Mouse (Mus musculus) ovary, adult 18-20 months (tissue): ENCODE results near the gene Icmt.
A peak's percentile ranks its signal among the peaks of the same experiment; 100 is the strongest.

Experiments
- DNase-seq: peaks from one replicate; pipeline ENCODE4 v3.0.0; 2022; ENCODE audit warnings: low spot score, mixed read lengths

Icmt gene

GRCm38 (mm10) chr4:152339293-152339790, 42.3 kb downstream of the Icmt start:
- no peak for DNase-seq

- no peak for DNase-seq
These were observed 43.7 kb downstream of the Icmt start for GRCm38 (mm10) chr4:152340584-152341284.

- no peak for DNase-seq
These were observed 46.3 kb downstream of the Icmt start for GRCm38 (mm10) chr4:152343296-152343695.

DNA sequence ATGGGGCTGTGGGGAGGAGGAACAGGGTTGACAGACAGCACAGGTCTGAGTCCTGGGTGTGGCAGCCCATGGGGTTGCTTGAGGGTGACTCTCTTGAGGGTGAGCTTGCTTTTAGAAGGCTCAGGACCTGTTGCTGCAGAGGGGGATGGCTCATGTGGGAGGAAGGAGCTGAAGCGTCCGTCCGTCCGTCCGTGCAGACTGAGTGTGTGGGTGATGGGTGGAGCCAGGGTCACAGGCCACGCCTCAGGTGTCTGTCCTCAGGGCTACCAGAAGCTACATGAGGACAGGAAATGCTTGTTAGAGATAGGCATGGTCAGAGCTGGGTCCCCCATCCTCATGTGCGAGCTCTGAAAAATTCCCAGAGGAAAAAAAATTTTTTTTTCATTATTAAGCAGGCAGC, 47.6 kb downstream of the Icmt start:
- no peak for DNase-seq

DNA sequence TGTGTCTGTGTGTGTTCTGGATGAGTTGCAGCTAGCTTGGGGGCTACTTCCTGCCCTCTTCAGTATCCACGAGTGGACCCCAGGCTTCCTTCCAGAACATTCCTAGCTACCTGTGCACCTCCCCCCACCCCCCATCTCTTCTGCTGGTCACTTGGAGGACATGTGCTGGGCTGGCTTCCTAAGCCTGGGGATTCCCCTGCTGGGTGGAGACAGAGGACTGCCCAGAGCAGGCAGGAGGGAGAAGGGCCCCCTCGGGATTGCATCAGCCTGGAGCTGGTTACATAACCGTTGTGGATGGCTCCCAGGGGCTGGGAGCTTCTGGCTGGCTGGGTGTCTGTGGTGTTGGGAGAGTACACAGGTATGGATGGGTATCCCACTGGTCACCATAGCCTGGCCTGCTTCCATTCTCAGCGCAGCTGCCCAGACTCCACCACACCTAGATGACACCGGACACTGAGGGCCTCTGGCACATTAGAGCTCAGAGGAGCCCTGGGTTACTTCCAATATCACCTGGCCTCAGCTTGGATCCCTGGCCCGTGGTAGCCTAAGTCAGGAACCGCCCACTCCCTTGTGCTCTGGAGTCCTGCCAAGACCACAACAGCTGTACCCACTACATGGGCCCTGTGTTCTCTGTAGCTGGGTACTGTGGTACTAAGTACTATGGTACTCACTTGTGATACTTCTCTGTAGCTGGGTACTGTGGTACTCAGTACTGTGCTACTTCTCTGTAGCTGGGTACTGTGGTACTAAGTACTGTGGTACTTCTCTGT, 48.3 kb downstream of the Icmt start:
- DNase-seq = peak; percentile 16

DNA sequence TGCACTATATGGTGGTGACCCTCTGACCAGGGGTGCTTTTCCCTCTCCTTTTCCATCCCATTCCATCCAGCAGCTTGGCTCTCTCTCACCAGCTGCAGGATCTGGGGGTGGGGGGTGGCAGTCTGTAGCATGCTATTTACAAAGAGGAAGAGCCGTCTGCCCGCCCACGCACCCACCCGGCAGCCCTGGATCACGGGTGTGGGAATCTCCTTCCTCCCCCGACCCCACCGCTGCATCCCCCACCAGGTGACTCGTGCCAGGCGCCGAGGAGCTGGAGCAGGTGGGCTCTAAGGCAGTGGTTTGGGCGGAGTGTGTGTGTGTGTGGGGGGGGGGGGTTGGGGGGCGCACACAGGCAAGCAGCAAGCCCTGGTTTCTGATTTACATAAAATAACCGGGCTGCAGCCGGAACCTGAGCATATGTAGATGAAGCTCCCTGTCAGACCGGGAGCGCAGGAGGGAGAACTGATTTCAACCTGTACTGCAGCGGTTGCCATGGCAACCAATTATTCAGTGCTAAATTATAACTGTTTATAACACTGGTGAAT, 52.9 kb downstream of the Icmt start:
- DNase-seq = no peak

- DNase-seq = no peak
These were observed 53.8 kb downstream of the Icmt start for GRCm38 (mm10) chr4:152350722-152351421.

DNA sequence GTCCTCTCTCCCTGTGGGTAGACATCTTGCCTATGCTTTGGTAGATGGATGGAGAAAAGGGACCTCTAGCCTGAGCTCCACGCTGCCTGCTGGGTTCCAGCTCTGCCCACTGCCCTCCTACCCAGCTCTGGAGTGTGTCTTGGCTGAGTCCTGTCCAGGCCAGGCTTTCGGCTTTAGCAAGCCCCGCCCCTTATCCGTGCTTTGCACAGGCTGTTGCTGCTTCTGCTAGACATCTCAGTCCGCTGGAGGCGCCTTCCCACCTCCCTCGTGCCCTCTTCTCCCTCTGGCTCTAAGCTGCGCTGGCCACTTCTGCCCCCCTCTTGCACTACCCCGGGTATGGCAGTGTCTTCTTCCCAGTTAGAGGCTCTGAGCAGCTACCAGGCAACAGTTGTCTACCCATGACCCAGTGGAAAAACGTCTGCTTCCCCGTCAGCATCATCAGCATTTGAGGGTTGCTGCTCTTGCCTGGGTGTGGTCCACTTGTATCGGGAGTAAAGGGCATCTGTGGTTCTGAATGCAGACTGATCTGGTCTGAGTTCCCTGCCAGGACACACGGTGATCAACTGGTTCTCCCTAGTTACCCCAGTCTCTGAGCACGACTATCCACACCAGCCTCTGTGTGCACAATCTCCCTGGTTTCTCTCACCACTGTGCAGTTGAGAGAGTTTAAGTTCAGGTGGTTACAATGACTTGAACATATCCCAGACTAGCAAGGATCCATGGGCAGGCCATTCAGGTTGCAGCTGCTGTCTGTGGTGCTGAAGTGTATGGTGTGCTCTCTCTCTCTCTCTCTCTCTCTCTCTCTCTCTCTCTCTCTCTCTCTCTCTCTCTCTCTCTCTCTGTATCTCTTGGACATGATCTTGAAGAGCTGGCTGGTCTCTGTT, 54.6 kb downstream of the Icmt start:
- DNase-seq = no peak

DNA sequence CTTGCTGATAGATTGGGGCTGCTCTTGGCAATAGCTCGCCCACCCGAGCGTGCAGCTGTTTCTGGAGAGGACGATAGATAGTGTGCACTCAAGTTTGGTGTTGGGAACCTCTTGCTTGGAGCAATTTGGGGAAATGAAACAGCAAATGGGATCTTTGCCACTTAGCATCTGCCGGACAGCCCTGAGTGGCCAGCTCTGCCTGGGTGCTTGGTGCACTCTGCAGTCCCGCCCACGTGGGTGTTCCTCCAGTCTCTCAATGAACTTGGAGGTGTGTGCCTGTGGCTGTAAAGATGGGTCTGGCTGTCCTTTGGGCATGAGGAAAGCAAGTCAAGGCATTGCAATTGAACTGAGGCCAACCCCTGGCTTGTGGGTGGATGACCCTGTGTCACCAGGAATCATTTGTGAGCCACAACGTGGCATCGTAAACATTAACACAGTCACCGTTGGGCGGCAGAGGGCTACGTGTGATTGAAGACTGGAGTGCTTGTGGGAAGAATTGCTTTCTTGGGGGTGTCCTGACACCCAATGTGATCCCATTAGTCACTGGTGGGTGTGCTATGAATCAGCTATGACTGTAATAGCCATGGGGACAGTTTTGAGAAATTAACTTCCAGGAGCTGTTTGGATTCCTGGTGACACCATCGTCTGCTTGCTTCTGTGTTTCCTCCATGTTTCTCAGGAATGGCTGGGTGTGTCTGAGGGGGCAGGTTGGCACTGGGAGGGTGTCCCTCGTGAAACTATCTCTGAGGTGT, 57.0 kb downstream of the Icmt start:
- DNase-seq = no peak

- DNase-seq = no peak
These were observed 58.6 kb downstream of the Icmt start for GRCm38 (mm10) chr4:152355672-152356071.
